Mouse (Mus musculus): ENCODE measurements around the gene Thop1.
"Not testable (repeated sequence)": the region's sequence is repeated elsewhere in the genome, so short reads cannot be mapped to it uniquely, and the experiment has no call there.

Gene Thop1

DNA sequence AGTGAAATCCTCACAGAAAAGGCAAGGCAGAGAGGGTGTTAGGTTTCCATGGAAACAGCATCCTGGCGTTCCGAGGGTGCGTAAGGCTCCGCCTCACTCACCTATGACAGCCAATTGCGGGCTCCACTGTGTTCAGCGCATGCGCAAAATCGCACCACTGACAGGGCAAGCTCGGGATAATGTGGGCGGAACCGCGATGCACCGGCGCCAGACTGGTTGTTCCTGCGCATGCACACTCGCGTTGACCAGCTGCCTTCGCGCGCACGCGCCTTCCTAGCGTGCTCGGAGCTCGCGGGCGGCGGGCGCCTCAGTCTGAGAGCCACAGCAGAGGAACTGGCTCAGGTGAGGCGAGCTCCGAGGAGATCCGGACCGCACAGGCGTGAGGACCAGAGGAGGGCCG, at the start of gene Thop1:
Thop1 (plus strand) TSS at position 200 of the 400 bp plus-strand sequence.
- DNase-seq (ENCODE audit: low spot score) = peak; percentile 96

DNA sequence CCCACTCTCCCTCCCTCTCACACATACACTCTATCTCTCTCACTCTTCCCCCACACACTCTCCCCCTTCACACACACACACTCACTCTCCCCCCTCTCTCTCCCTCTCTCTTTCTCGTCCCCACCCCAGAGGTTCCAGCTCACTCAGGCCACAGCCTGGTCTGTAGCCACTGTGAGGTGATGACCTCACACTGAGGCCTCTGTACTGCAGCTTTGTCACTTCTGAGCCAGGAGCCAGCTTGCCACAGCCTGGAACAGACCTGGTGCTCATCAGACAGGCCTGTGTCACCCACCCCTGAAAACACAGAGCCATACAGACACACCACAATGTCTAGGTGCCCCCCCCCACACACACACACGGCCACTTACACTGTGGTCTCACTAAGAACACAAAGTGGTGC, 49.6 kb upstream of the Thop1 start:
- no peak for DNase-seq (ENCODE audit: low spot score)

DNA sequence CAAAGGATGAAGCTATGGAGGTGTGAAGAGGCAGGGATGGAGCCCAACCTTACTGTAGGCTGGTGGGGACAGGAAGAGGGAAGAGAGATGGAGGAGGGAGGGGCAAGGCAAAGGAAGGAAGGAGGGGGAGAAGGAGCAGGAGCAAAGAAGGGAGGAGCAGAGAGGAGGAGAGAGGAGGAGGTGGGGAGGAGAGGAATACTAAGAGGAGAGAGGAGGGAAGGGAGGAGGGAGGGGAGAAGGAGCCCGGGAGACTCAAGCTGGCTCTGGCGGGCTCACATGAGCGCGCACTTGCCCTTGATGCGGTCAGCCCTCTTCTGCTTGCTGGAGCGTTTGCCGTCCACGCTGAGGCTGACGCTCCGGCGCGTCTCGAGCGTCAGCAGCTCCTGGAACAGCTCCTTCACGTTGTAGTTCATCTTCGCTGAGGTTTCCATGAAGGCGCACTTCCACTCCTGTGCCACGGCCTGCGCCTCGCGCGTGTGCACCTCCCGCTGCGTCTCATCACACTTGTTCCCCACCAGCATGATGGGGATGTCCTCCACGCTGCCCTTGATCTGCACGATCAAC, 48.2 kb upstream of the Thop1 start:
- DNase-seq (ENCODE audit: low spot score) = no peak

GRCm38 (mm10) chr10:81022744-81023143, 47.1 kb upstream of the Thop1 start:
- DNase-seq (ENCODE audit: low spot score) = no peak

- DNase-seq (ENCODE audit: low spot score) = no peak
Observed at GRCm38 (mm10) chr10:81024346-81024937, 45.4 kb upstream of the Thop1 start.

DNA sequence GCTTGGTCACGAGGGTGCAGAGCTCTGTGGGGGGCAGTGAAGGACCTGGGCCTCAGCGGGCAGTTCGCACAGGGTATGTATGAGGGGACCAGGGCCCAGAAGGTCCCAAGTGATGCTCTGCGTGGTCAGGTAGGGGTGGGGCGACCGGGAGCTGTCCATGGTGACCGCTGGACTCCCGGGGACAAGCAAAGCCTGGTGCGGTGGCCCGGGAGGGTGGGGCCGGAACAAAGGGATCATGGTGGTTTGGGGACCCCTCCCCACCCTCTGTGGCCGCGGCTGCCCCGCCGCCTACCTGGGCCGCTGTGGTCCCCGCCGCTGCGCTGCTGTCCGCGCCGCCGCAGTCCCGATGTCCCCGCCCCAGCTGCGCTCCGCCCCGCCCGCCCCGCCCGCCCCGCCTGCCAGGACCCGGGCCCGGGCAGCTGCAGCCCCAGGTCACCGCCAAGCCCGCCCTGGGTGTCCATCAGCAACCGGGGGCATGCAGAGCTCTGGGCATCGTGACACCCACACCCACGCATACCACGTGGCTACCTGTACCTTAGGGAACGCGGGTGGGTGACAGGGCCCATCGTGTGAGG, 44.7 kb upstream of the Thop1 start:
- no peak for DNase-seq (ENCODE audit: low spot score)

GRCm38 (mm10) chr10:81025639-81026275, 44.1 kb upstream of the Thop1 start, which contains the start of gene Diras1:
Diras1 (minus strand) TSS chr10:81025662.
- DNase-seq (ENCODE audit: low spot score) = no peak

DNA sequence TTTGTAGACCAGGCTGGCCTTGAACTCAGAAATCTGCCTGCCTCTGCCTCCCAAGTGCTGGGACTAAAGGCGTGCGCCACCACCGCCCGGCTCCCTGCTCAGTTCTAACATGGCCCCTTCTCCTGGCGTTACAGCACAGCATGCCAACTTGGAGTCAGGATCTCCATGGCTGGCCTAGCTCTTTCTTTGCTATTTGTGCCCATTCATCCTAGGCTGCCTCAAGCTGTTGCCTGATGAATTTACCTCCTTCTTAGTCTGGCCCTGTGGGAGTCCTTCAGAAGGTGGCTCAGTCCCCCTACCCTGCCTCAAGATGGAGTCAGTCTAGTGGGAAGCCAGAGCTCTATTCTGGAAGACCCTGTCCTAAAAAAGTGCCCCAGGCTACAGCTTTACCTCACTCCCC, 43.0 kb upstream of the Thop1 start:
- DNase-seq (ENCODE audit: low spot score) = no peak

DNA sequence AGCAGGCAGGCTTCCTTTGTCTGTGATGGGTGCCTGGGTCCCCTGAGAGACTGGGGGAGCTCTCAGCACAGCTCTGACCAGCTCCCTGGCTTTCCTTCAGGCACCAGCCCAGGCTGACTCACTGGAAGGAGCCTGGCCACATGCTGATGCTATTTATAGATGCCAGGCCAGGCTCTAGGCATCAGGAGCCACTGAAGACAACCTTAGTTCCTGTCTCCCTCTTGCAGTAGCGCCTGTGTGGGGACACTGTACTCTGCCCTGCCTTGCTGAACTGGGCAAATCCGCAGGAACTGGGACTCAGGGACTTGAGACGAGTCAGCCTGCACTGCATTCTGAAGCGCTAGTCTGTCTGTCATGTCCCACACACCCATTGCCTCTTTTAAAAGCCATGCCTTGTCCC, 42.5 kb upstream of the Thop1 start:
- no peak for DNase-seq (ENCODE audit: low spot score)

- DNase-seq (ENCODE audit: low spot score) = no peak
Observed at GRCm38 (mm10) chr10:81028219-81028618, 41.6 kb upstream of the Thop1 start.

GRCm38 (mm10) chr10:81029031-81029430, 40.8 kb upstream of the Thop1 start:
- no peak for DNase-seq (ENCODE audit: low spot score)

GRCm38 (mm10) chr10:81033586-81033985, 36.2 kb upstream of the Thop1 start:
- no peak for DNase-seq (ENCODE audit: low spot score)

- no peak for DNase-seq (ENCODE audit: low spot score)
Observed at GRCm38 (mm10) chr10:81036251-81036650, 33.6 kb upstream of the Thop1 start.

DNA sequence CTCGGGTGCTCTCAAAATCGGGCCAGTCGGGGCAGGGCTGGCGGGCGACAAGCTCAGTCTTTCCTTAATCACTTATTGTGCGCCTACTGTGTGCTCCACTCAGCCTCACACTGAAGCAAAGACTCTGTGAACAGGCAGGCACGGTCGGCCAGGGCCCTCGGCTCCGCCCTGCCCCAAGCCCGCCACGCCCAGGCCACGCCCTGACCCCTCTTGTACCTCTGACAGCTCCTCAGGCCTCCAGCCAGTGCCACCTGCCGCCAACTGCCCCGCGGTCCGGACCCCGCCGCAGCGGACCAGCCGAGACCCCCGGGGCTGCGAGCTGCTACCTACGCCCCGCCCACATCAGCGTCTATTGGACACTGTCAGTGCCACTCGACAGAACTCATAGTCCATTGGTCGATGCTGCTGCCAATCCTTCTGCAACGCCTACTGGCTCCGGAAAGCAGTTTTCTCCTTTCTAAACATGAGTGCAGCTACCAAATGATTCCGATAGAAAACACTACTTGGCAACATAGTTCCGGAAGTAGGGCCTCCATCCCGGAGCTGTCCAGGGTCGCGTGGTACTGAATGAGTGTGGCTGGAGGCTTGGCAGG, 32.8 kb upstream of the Thop1 start, which contains the start of gene Slc39a3:
Slc39a3 (minus strand) TSS at position 439 of the 593 bp plus-strand sequence.
- peak; percentile 99 for DNase-seq (ENCODE audit: low spot score)

DNA sequence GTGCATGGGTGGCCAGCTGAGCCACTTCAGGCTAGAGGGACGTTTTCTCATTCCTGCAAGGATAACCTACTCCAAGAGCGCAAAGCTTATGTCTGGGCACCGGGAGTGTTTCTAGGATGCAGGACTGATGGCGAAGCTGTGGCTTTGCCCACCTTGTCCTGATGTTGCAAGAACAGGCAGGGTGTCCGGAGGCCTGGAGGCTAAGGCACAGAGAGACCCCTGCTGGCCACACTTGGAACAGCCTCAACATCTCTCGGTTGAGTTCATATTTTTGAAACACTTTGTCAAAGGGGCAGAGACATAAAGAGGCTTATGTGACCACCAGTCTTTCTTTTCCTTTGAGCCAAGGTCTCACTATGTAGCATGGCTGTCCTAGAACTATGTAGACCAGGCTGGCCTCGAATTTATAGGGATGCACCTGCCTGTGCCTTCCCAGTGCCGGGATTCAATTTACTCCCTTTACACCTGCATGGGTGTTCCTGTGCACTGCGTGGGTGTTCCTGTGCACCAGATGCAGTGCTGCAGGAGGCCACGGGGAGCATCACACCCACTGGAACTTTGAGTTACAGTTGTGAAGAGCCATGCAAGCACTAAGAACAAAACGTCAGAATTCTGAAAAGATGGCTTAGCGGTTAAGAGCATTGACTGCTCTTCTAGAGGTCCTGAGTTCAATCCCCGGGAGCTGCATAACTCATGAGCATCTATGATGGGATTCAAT, 28.2 kb upstream of the Thop1 start:
- peak; percentile 68 for DNase-seq (ENCODE audit: low spot score)

- not testable (repeated sequence) for DNase-seq (ENCODE audit: low spot score)
Observed at GRCm38 (mm10) chr10:81045246-81045645, 24.6 kb upstream of the Thop1 start.

- DNase-seq (ENCODE audit: low spot score) = no peak
Observed at GRCm38 (mm10) chr10:81050645-81051044, 19.2 kb upstream of the Thop1 start.

DNA sequence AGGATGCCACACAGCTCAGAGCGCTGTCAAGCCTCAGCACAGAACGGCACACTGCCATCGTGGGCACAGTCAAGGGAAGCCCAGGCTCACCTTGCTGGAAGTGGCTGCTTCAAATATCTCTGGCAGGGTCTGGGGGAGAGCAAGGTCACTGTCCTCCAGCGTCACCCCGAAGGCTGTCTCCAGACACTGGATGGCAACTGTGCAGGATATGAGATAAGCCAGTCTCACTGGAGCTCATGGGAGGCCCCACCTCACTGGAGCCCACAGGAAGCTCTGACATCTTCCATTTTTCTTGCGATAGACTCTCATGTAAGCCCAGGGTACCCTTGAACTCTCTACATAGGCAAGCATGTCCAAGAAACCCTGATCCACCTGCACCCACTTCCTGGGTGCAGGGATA, 18.7 kb upstream of the Thop1 start:
- no peak for DNase-seq (ENCODE audit: low spot score)

DNA sequence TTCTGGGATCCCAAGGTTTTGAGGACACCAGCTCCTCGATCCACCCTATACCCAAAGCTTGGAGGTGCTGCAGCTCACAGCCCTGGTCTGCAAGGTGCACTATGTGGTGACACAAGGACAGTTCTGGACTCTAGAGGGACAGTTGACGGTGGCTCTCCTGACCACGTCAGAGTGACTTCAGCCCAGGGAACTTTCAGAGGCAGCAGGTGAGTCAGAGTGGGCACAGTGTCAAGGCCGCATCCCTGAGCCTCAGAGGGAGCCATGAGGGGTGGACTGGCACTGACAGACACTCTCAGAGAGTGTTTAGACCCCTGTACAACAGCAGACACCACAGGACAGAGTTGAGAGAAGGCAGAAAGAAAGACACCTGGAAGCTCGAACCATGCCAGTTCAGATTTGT, 17.3 kb upstream of the Thop1 start:
- DNase-seq (ENCODE audit: low spot score) = no peak

- no peak for DNase-seq (ENCODE audit: low spot score)
Observed at GRCm38 (mm10) chr10:81055169-81055568, 14.7 kb upstream of the Thop1 start.

GRCm38 (mm10) chr10:81055802-81056340, 14.0 kb upstream of the Thop1 start:
- DNase-seq (ENCODE audit: low spot score) = not testable (repeated sequence)
